Mouse (Mus musculus) large intestine, adult 2 months (tissue): Measurements from ENCODE around the gene Bmp7. TPM values are rescaled to one million over a fixed set of nuclear protein-coding genes. Genes with fewer than 3 reads are reported as not detected.
A peak's percentile ranks its signal among the peaks of the same experiment; 100 is the strongest.

ENCODE experiments used
- DNase-seq: peaks from one replicate; pipeline ENCODE4 v3.0.0-alpha.2; 2012; ENCODE audit warnings: low read depth, low spot score
- WGBS: fragments of 180-500 bp; shearing (Covaris S2); methylation state at CpG from one replicate; pipeline ENCODE4 v1.1.7; 2018; 5-methylcytosine and 5-hydroxymethylcytosine counted together
- polyA plus RNA-seq: library from polyadenylated mRNA; depleted of rRNA; stranded (reverse); fragments of >200 nt; gene quantifications from 2 replicates; pipeline ENCODE4 v1.2.3, GENCODE M21; 2012; rRNA removed

Gene Bmp7
- polyA plus RNA-seq = 10.8 and 14.4 TPM in 2 replicates

DNA sequence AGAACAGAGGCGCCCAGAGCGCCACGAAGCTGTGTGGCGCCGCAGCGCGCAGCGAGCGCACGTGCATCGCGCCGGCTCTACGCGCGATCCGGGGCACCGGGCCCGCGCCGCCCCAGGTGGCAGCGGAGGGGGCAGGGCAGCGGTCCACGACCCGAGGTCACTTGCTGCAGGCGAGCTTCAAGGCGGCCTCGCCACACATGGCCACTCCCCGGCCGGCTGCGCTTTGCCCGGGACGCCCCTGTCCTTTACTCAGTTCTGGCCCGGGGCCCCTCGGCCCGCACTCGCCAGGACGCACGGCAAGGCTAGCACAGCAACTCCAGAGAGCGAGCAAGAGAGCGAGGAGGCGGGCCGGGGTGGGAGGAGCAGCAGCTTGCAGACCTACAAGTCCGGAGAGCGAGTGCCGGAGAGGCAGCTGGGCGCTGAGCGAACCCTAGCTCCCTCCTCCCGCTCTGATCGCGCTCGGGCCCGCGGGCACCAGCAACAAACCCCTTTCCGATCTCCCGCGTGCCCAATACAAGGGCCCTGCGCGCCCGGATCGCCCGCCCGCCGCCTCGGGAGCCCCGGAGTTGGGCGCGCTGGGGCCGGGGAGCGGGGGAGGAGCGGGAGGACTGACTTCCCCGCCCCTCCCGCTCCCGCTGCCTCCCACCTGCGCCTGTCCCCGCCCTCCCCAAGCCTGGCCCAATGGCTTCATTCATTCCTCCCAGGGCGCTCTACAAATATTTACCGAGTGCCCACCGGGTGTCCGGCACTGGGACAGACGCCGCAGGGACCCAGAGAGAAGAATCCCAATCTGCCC lies at the start of gene Bmp7:
TSS of gene Bmp7 (minus strand) at position 319 of the 796 bp plus-strand sequence.
- DNase-seq = no peak
- WGBS = under 1% methylated on average over 77 of the region's 82 CpGs

DNA sequence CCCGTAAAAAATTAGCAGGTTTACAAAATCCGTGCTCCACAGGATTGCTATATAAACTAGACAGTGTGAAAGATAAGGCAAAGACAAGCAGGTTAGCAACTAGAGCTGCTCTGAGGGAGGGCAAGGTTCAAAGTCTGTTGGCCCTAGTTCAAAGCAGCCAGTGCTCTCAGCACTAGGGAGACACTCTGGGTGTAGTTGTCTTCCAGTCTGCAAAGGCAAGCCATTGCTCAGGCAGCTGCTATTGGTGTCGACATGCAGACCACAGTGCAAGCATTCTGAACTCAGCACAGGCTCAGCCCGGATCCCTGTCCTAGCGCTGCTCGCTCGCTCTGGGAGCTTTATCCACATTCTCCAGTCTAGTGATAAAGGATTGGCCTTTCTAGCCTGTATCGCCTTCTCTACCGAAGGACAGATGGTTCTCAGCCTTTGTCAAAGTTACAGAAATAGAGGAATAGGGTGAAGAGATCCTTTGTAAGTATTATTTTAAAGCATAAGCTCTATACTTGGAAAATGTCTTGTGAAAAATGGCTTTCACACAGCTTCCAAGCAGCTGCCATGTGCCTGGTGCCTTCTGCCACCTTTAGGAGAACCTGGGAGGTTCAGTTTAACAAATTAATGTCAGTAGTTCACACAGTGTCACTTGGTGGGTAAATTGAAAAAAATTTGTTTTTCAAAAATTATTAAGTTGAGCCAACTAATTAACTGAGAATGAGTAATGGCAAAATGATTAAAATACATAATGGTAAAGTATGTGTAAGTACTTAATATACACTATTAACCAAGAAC lies 42.8 kb upstream of the Bmp7 start:
- WGBS = 35% methylated on average over 9 of the region's 9 CpGs
- DNase-seq = peak; percentile 48

DNA sequence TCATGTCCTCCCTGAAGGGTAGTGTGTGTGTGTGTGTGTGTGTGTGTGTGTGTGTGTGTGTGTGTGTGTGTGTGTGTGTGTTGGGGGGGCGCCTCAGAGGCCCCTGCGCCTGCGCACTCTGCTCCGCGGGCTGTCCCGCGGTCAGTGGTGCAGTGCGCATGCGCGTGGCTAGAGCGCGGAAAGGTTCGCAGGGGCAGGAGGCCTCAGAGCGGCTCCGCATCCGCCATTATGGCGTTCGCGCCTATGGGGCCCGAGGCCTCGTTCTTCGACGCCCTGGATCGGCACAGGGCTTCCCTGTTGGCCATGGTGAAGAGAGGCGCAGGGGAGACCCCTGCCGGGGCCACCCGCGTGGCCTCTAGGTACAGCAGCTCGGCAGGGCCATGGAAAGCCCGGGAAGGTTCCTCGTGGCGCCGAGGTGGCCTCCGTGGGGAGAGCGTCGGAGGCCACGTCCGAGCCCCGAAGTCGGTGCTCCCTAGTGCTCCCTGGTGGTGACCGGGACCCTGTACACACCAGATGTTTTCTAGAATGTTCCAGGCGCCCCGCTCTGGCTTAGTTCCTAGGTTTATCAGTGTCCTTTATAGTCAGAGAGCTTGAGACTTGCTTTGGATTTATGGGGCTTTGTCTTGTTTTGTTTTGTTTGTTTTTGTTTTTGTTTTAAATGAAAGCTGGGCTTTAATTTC lies 39.7 kb upstream of the Bmp7 start:
- WGBS = 94% methylated on average over 43 of the region's 43 CpGs
- no peak for DNase-seq

DNA sequence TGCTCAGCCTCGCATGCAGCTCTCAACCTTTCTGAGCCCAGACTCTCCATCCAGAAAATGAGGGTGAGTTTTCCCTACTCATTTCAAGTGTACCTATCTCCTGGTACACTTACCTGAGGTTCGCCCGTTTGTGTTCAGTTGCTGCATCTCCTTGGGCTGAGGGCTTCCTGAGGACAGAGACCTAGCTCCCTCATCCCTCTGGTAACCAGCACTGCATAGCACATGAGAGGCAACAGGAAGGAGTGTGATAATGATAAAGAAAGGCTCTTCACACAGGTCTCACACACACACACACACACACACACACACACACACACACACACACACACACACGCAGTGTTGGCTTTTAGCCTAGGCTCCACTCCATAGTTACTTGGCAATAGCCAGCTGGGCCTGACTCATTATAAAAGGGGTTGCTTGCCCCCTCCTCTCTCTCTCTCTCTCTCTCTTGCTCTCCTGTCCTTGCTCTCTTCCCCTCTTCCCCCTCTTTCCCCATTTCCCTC lies 38.1 kb upstream of the Bmp7 start:
- WGBS = 63% methylated on average over 4 of the region's 4 CpGs
- DNase-seq = no peak

DNA sequence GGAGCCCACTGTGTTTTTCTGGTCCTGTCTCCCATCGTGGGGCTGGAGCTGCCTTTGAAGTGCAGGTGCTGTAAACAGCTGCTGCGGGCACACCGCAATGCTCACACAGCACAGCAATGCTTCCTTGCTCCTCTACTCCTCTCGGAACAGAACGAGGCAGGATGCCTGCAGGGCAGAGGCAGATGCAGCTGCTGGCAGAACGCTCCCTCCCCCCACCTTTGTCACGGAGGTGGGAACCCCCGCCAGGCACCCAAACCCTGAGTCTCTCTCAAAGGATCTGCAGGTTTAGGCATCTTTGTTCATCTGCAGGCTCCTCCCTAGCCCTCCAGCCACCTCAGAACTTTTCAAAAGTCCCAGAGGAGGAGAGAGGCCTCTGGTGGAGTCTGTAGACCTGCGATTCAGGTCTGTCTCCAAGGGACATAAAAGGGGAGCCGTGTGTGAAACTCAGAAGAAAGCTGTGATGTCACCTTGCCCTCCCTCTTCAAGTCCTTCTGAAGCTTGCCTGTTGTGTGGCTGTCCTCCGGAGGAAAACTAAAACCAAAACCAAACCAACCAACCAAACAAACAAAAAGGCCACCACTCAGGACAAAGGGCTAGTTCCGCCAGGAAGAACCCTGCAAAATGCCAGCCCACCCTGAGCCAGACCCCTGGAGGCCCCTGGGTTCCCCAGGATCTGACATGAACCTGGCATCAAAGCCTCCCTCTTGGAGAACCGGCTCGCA lies 37.4 kb upstream of the Bmp7 start, which contains the start of gene Spo11:
TSS of gene Spo11 (plus strand) at position 292 of the 722 bp plus-strand sequence.
- no peak for DNase-seq
- WGBS = 30% methylated on average over 14 of the region's 14 CpGs

DNA sequence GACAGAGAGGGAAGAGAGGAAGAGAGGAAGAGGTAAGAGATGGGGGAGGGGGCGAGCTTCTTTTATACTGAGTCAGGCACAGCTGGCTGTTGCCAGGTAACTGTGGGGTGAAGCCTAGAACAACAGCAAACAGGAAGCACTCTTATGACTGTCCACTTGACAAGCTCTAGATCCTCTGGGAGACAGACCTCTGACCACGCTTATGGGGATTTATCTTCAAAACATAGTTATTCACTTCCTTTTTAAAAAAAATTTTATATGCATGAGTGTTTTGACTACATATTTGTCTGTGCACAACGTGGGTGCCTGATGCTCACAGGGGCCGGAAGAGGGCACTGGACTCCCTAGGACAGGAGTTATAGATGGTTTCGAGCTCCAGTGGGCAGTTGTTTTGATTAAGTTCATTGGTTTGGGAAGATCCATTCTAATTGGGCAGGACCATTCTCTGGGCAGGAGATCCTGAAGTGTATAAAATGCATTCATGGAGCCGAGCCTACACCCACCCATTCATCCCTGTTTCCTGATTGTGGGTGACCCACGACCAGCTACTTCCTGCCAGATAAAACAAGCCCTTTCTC lies 36.6 kb upstream of the Bmp7 start:
- DNase-seq = no peak
- WGBS = 36% methylated on average over 7 of the region's 7 CpGs

DNA sequence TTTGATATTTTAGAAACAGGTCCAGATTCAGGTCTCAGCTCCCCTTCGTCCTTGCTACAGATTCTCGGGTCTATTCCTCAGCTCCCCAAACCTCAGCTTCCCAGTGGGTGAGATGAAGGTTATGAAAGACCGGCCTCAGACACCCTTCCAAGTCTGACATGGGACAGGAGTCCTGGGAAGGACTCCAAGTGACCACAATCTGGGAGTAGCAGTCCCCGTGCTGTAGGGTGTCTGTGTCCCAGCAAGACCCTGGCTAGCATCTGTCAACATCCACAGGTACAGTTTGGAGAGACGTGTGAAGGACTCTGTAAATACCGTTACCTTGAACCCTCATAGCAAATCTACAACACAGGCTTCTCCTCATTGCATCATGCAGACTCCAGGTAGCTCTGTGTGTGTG lies 35.0 kb upstream of the Bmp7 start:
- no peak for DNase-seq
- 83% methylated on average over 6 of the region's 6 CpGs for WGBS

DNA sequence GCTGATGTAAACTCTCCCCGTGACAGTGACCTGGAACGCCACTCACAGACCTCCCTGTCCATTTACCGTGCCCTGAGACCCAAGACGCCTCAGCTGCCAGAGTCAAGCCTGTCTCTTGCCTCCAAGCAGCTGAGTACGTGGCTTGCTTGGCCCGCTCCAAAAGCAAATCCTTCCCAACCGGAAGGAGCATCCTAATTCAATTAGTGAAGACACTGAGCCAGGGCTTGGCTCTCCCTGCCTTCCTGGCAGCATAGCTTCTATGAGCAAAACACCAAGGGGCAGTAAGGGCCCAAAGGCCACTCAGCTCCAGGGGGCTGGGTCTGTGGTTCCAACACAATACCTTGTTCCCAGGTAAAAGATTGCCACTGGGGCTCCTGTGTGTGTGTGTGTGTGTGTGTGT lies 34.6 kb upstream of the Bmp7 start:
- WGBS = 54% methylated on average over 7 of the region's 7 CpGs

DNA sequence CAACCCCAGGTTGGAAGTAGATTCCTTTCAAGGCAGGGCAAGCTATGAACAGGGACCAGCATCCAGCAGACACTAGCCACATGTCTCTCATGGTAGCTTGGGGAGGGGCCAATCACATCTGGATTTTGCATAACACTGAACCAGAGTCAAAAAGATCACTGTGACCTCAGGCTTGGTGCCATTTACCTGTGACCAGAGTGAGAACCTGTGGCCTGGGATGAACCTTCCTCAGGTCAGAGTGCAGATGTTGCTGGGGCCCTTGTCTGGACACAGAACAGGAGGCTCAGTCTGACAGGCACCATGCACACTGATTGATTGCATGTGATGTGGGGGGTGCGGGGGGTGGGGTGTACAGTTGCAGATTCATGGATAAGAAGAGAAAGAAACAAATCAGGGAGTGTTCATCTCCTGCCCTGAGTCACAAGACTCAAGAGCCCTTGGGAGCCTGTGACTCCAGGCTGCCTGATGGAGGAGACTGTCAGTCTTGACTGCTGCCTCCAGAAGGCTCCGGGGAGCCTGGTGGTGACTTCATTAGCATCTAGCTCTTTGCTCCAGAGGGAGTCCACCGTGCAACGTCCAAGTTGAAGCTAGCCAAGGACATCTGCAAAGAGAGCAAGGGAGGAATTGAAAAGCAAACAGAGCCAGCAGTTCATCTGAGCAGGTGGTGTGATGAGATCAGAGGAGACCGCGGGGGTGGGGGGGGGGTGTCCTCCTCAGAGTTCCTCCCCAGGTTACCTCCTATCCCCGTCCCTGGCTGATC lies 33.9 kb upstream of the Bmp7 start:
- no peak for DNase-seq
- WGBS = 13% methylated on average over 7 of the region's 7 CpGs

More for the DNA sequence above, 34.6 kb upstream of the Bmp7 start:
- DNase-seq = no peak

DNA sequence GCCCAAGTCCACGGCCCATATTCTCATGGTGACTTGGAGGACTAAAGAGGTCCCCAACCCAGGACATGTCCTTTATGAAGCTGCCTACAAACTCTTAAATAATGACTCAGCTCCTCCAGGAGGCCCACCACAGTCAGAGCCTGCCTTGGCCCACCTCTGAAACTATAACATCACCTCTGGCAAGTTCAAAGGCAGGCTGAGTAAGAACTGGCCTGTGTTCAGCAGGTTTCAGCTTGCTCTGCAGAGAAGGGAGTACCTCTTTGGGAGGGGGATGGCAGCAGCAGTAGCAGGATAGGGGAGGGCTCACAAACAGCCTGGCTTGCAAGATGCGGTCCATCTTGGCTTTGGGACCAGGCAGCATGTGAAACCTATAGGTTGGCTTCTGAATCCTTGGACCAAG lies 31.7 kb upstream of the Bmp7 start:
- no peak for DNase-seq
- WGBS = 87% methylated on average over 2 of the region's 2 CpGs

DNA sequence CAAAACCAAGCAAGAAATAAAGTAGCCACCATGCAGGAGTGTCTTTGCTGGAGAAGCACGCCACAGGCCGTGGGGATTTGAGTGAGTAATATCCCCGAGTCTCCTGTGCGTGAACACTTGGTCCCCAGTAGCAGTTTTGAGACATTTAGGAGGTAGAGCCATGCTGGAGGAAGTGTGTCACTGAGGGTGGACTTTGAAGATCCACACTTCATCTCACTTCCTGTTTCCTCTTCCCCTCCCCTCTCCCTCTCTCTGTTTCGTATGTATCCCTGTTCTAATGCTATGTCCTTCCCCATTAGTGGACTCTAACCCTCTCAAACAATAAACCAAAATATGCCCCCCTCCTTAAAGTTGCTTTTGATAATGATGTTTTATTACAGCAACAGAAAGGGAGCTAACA lies 26.4 kb upstream of the Bmp7 start:
- WGBS = 76% methylated on average over 5 of the region's 5 CpGs
- no peak for DNase-seq

DNA sequence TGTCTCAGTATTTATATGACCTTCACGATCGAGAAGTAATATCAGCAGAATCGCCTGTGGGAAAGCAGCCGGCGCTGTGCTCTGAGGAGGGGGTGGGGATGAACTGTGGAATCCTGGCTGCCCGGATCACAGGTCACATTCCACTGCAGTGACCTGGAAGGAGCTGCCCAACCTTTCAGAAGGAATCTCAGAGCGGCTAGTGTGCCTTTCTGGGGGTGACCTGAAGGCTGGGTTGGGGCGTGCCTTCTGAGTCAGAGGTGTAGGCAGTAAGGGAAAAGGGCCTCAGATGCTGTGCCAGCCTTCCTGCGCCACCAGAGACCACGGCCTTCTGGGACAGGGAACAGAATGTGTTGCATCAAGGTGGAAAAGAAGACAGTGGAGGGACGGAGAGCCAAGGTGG lies 25.1 kb upstream of the Bmp7 start:
- WGBS = 29% methylated on average over 11 of the region's 11 CpGs
- no peak for DNase-seq

DNA sequence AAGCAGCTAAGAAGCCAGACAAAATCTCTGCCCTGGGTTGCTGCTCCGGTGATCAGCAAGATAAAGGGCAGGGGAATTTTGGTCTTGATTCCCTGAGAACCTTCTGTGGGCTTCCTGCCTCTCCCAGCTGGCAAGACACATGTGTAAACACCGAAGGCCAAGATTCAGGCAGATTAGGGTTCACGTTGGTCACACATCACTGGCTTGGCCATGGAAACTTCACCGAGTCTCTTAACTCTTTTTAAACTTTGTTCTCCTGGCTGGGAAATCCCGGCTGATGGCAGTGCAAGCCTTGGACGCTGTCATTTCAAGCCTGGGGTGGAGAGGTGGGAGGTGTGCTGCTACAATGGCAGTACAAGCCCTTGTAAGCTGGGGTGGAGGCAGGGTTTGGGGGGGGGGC lies 21.1 kb upstream of the Bmp7 start:
- no peak for DNase-seq
- WGBS = 51% methylated on average over 6 of the region's 6 CpGs

DNA sequence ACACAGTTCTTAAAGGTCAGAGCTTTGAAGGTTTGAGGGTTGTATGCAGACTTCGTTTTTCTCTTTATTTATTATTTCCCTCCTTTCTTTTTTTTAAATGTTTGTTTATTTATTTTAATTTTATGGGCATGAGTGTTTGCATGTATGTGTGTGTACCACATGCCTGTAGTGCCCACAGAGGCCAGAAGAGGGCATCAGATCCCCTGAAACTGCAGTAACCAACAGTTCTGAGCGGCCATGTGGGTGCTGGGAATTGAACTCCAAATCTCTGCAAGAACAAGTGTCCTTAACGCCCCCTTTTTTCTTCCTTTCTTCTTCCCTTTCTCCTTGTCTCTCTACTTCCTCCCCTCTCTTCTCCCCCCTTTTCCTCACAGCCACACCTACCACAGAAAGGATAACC lies 20.2 kb upstream of the Bmp7 start:
- WGBS = 86% methylated on average over 3 of the region's 3 CpGs
- no peak for DNase-seq

DNA sequence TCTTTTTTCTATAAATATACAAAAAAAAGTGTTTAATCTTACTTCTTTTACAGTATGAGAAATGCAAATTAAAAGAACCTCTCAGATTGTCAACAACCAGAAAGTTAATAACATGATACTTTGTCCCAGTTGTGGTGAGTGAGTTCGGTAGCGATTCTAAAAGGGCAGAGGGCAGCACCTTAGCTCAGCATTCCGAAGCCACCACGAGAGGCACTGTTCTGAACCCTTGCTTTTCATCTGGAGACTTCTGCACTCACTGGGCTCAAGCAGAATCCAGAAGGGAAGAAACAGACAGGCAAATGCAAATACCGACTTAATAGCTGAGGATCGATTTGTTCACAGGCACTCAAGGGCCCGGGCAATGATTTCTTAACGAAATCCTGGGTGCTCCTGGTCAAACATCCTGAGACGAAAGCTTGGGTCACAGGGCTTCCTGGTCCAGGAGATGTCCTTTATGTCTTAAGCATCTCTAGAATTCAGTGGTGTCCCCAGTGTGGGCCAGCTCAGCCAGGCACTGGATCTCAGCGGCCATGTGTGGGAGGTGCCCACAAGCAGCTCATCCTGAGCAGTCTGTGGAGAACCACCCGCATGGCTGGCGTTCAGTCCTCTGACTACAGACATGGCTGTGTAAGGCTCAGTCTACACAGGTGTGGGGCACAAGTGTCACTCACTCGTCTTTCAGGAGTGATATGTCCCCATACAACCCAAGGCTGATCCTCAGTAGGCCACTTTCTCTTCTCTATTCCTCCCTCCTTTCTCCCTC lies 19.1 kb upstream of the Bmp7 start:
- WGBS = 53% methylated on average over 13 of the region's 13 CpGs
- DNase-seq = no peak

DNA sequence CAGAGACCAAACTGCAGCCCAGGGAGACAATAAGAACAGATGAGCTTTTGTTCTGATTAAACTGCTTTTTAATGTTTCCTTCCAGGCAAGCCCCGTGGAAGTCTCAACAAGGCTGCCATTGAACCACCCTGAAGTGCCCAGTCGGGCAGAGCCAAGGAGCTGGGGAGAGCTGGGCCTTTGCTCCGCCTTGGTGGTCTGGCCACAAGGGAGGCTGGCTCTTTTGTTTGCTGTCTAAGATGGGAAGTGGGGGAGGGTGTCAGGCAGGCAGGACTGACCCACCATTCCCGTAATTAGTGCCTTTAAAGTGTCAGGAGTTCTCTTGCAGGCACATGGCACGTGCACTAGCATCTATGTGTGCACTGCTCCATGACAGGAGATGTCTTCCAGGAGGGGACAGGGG lies 18.5 kb upstream of the Bmp7 start:
- DNase-seq = no peak
- 44% methylated on average over 5 of the region's 5 CpGs for WGBS

DNA sequence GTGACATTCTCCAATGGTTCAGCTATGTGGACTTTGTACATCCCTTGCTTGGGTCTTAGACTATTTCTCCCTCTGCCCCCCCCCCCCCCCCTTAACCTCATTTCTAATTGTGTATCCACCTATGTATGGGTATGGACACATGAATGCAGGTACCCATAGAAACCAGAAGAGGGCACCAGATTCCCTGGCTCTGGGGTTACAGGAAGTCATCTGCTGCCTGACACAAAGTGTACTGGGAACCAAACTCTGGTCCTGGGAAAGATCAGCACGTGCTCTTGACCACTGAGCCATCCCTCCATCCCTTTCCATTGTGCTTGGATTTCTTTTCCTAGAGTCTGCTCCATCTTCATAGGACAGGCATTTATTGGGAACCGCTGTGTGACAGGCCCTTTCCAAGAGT lies 11.9 kb upstream of the Bmp7 start:
- 86% methylated on average over 2 of the region's 2 CpGs for WGBS
- no peak for DNase-seq

DNA sequence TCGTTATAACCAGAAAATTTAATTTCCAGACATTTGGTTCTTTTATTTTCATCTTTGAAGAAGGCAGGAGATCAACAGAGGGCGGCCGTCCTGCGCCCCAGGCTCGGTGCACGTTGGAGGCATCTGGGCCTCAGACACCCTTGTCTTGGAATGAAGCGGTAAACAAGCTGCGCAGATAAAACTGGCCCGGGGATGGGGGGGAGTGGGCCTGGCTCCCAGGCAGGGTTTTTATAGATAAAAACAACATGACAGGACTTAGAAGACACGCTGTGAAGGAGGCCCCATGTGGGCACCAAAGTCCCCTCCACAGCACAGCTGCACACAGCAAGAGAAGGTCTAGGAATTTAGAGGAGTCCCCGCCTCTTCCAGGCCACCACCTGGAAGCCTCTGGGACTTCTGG lies 10.6 kb upstream of the Bmp7 start:
- 51% methylated on average over 11 of the region's 11 CpGs for WGBS
- no peak for DNase-seq
